Mouse (Mus musculus) neural tube, embryonic 10.5 days (tissue): ENCODE data around the gene Dnajc19.
A peak's percentile ranks its signal among the peaks of the same experiment; 100 is the strongest.

ENCODE experiments used
- DNase-seq: peaks from one replicate; pipeline ENCODE4 v3.0.0-alpha.2; 2017; ENCODE audit warnings: low spot score; ENCODE audit errors: extremely low spot score

Gene Dnajc19

DNA sequence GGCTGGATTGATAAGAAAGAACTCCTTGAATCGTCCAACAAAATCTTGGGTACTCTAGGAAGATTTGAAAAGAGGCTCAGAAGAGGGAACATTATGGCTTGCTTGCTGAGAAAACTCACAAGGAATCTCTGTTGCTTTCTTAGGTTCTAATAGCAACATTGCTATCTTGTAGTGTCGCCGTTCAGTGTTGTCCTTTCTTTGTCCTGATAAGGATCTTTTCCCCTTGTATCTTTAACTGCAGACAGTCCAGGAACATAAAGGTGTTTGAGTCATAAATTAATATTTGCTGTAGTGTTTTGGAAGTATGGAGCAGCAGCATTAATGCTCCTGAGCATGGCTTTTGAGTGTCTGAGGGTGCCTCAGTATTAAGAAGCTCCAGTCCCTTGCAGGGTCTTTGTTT is 50.5 kb downstream of the Dnajc19 start:
- no peak for DNase-seq

DNA sequence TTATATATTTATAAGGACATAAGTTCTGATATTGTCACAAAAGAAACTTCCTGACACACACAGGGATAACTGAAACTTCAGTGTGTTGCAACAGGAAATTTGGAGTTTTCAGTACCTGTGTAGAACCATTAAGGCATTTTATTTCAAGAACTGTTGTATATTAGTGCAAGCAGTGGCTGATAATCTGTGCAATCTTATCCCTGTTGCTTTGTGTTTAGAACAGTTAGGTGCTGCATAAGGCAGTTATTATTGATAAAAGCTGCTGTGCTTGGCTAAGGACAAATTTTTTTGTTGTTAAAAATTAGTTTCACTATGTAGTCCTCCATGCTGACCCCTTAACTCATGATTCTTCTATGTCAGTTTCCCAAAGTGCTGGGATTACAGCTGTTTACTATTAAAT is 52.2 kb downstream of the Dnajc19 start:
- no peak for DNase-seq

GRCm38 (mm10) chr3:34021259-34021828 is 59.8 kb downstream of the Dnajc19 start:
- DNase-seq, result no peak

DNA sequence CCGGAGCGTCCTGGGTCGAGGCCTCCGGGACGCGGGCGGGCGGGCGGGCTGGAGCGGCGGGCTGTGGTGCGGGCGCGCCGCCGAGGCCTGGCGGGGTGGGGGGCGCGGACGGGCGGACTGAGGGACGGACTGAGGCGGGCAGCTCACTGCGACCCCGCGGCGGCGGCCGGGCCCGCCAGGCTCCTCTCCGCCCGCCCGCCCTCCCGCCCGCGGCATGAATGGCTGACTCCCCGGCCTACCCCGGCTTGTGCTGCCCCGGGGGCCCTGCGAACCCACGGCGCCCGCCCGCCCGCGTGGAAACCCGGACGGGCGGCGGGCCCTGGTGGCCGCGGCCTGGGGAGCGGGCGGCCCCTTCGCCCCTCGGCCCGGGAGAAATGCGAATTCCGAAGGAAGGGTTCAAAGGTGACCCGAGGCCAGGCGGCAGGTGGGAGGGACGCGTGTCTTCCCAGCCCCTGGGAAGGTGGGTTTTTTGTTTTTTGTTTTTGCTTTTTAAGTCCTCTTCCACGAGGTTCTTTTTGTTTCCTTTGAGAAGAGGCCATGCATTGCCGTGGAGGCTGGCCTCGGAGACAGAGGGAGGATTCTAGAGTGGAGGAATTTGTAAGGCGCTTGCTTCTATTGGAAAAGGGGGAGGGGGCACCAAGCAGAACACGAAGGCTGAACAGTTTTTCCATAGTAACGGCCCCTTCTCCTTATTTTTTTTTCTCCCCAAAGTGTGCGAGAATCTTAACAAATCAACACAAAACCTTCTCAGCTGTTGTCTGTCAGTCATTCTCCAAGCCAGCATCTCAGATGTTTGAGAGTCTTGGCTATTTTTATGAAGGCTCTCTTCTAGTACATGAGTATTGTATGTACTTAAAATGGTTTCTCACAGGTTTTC is 60.5 kb downstream of the Dnajc19 start:
- peak; percentile 66 for DNase-seq

GRCm38 (mm10) chr3:34019540-34020381 is 61.4 kb downstream of the Dnajc19 start, which contains the start of gene Fxr1:
TSS of gene Fxr1 (plus strand) at chr3:34019943.
- DNase-seq, result peak; percentile 87

- DNase-seq, result no peak
Observed at GRCm38 (mm10) chr3:34008191-34008590, 72.9 kb downstream of the Dnajc19 start.

DNA sequence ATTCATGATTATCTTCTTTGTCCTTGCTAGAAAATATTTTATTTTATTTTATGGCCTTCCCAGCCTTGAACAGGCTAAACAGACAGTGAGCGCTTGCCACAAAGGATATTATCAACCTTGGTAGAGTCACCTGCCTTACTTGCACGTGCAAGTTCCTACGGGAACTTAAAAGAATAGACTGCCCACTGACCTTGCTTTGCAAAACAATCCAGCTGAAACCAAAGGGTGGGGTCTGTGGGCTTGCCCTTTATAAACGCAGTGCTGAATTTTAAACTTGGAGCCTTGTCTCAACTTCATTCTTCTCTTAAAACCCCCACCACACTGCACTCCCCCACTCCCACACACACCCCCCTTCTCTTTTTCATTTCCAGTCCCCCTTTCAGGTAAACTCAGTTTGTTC is 73.5 kb downstream of the Dnajc19 start:
- DNase-seq, result no peak

- no peak for DNase-seq
Observed at GRCm38 (mm10) chr3:34006824-34007223, 74.3 kb downstream of the Dnajc19 start.

GRCm38 (mm10) chr3:34006301-34006700 is 74.8 kb downstream of the Dnajc19 start:
- no peak for DNase-seq
